Mouse (Mus musculus): ENCODE results near the gene Tradd. TPM values are rescaled to one million over a fixed set of nuclear protein-coding genes. Genes with fewer than 3 reads are reported as not detected.

The Tradd gene
- polyA plus RNA-seq (2016; fragmentation: Nextera tagmentation; extraction: Ambion mirVana), result 18.7 and 21.2 TPM in 2 replicates

GRCm38 (mm10) chr8:105264024-105264982, at the start of gene Tradd, which contains the start of gene Fbxl8:
Gene Tradd, minus strand, starts transcription at chr8:105264609.
Gene Fbxl8, plus strand, starts transcription at chr8:105264648.
- no peak within 1 kb of the TSS for H3K27ac ChIP-seq
- H3K4me1 ChIP-seq, result peaks cover 28% of the 10 kb centered on the region
- peaks cover 6% of the 10 kb centered on the region; the same call in 1 of the 2 replicates for H3K9me3 ChIP-seq
- peaks cover 90% of the 10 kb centered on the region for H3K27me3 ChIP-seq (replicated peaks)
- H3K36me3 ChIP-seq, result no peaks in the 10 kb centered on the region
- WGBS, result under 1% methylated on average over 54 of the region's 54 CpGs
- peak; percentile 22; the same call in 1 of the 2 replicates for ATAC-seq (ENCODE audit: low FRiP score, low read depth)
- H3K4me3 ChIP-seq, result peak within 1 kb of the TSS; percentile 59
- H3K4me2 ChIP-seq (replicated peaks), result peak within 1 kb of the TSS; percentile 94
- peak within 1 kb of the TSS; percentile 64 for H3K9ac ChIP-seq

- Histone ChIP-seq H3K27me3 (replicated peaks) (no peaks in the 10 kb centered on the region), H3K9ac (no peak overlapping the region), H3K4me1 (no peaks in the 10 kb centered on the region), H3K4me2 (replicated peaks) (no peak overlapping the region), H3K36me3 (peaks cover 77% of the 10 kb centered on the region), H3K9me3 (no peaks in the 10 kb centered on the region), H3K4me3 (no peak overlapping the region), H3K27ac (no peak overlapping the region)
- no peak for ATAC-seq (ENCODE audit: low FRiP score, low read depth)
- 86% methylated on average over 9 of the region's 9 CpGs for WGBS
Observed at GRCm38 (mm10) chr8:105313622-105314402, 49.4 kb upstream of the Tradd start.

DNA sequence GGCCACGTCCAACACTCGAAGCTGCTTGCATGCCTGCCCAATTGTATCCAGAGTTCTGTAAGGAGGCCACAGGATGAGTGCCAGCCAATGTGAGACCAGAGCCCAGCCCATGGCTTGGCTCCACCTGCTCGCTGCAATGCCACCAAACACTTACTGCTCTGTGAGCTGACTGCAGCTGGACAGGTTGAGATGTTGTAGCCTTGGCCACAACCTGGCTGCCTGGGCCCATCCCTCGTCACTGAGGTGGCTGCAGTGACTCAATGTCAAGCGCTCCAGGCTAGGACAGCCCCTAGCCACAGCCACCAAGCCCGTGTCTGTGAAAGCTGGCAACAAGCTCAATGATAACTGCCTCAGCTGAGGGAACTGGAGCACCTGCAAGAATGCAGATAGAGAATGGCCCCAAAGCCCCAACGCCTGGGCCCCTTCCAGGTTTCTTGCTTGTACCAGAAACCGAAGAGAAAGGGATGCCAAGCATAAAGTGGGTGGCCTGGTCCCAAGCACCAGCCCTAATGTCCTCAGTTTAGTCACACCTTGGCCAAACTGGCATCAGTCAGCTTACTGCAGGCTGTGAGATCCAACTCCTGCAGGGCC, 48.6 kb upstream of the Tradd start:
- WGBS, result 93% methylated on average over 8 of the region's 8 CpGs
- no peak for ATAC-seq (ENCODE audit: low FRiP score, low read depth)
- Histone ChIP-seq H3K27me3 (replicated peaks) (no peaks in the 10 kb centered on the region), H3K9ac (no peak overlapping the region), H3K4me3 (no peak overlapping the region), H3K4me1 (no peaks in the 10 kb centered on the region), H3K27ac (no peak overlapping the region), H3K9me3 (no peaks in the 10 kb centered on the region), H3K36me3 (peaks cover 79% of the 10 kb centered on the region), H3K4me2 (replicated peaks) (no peak overlapping the region)

GRCm38 (mm10) chr8:105311718-105312117, 47.3 kb upstream of the Tradd start:
- no peaks in the 10 kb centered on the region for H3K27me3 ChIP-seq (replicated peaks)
- ATAC-seq (ENCODE audit: low FRiP score, low read depth), result no peak
- H3K4me2 ChIP-seq (replicated peaks), result no peak overlapping the region
- H3K4me1 ChIP-seq, result no peaks in the 10 kb centered on the region
- no peak overlapping the region for H3K27ac ChIP-seq
- no peak overlapping the region for H3K9ac ChIP-seq
- 76% methylated on average over 1 of the region's 1 CpGs for WGBS
- peaks cover 86% of the 10 kb centered on the region for H3K36me3 ChIP-seq
- H3K9me3 ChIP-seq, result no peaks in the 10 kb centered on the region
- no peak overlapping the region for H3K4me3 ChIP-seq

- H3K4me3 ChIP-seq, result no peak overlapping the region
- H3K4me2 ChIP-seq (replicated peaks), result no peak overlapping the region
- H3K27ac ChIP-seq, result no peak overlapping the region
- no peaks in the 10 kb centered on the region for H3K27me3 ChIP-seq (replicated peaks)
- WGBS, result 87% methylated on average over 8 of the region's 8 CpGs
- no peak overlapping the region for H3K9ac ChIP-seq
- H3K9me3 ChIP-seq, result no peaks in the 10 kb centered on the region
- no peak for ATAC-seq (ENCODE audit: low FRiP score, low read depth)
- H3K36me3 ChIP-seq, result peaks cover 73% of the 10 kb centered on the region
- peaks cover 11% of the 10 kb centered on the region for H3K4me1 ChIP-seq
Observed at GRCm38 (mm10) chr8:105310118-105310517, 45.7 kb upstream of the Tradd start.

- WGBS, result 81% methylated on average over 15 of the region's 15 CpGs
- H3K9me3 ChIP-seq, result no peaks in the 10 kb centered on the region
- H3K9ac ChIP-seq, result no peak overlapping the region
- ATAC-seq (ENCODE audit: low FRiP score, low read depth), result no peak
- H3K4me2 ChIP-seq (replicated peaks), result no peak overlapping the region
- no peaks in the 10 kb centered on the region for H3K27me3 ChIP-seq (replicated peaks)
- H3K27ac ChIP-seq, result no peak overlapping the region
- H3K36me3 ChIP-seq, result peaks cover 72% of the 10 kb centered on the region
- peaks cover 11% of the 10 kb centered on the region for H3K4me1 ChIP-seq
- H3K4me3 ChIP-seq, result no peak overlapping the region
Observed at GRCm38 (mm10) chr8:105309142-105309847, 44.9 kb upstream of the Tradd start.

- H3K4me2 ChIP-seq (replicated peaks), result no peak overlapping the region
- ATAC-seq (ENCODE audit: low FRiP score, low read depth), result no peak
- no peaks in the 10 kb centered on the region for H3K27me3 ChIP-seq (replicated peaks)
- H3K36me3 ChIP-seq, result peaks cover 72% of the 10 kb centered on the region
- no peak overlapping the region for H3K27ac ChIP-seq
- H3K4me3 ChIP-seq, result no peak overlapping the region
- H3K4me1 ChIP-seq, result peaks cover 11% of the 10 kb centered on the region
- 93% methylated on average over 10 of the region's 10 CpGs for WGBS
- H3K9me3 ChIP-seq, result no peaks in the 10 kb centered on the region
- H3K9ac ChIP-seq, result no peak overlapping the region
Observed at GRCm38 (mm10) chr8:105308428-105308827, 44.0 kb upstream of the Tradd start.

- Histone ChIP-seq H3K4me2 (replicated peaks) (no peak overlapping the region), H3K9ac (no peak overlapping the region), H3K36me3 (peaks cover 70% of the 10 kb centered on the region), H3K9me3 (no peaks in the 10 kb centered on the region), H3K27me3 (replicated peaks) (no peaks in the 10 kb centered on the region), H3K4me1 (peaks cover 11% of the 10 kb centered on the region), H3K4me3 (no peak overlapping the region), H3K27ac (no peak overlapping the region)
- 96% methylated on average over 13 of the region's 13 CpGs for WGBS
- no peak for ATAC-seq (ENCODE audit: low FRiP score, low read depth)
Observed at GRCm38 (mm10) chr8:105307670-105308069, 43.3 kb upstream of the Tradd start.

GRCm38 (mm10) chr8:105306146-105306691, 41.8 kb upstream of the Tradd start:
- no peaks in the 10 kb centered on the region for H3K27me3 ChIP-seq (replicated peaks)
- H3K9ac ChIP-seq, result no peak overlapping the region
- peaks cover 73% of the 10 kb centered on the region for H3K36me3 ChIP-seq
- no peaks in the 10 kb centered on the region for H3K9me3 ChIP-seq
- 0 out of 2 replicates have a peak overlapping the region, but pooled peaks have one; percentile 7 for H3K4me3 ChIP-seq
- H3K4me2 ChIP-seq (replicated peaks), result peak overlapping the region; percentile 49
- H3K27ac ChIP-seq, result no peak overlapping the region
- ATAC-seq (ENCODE audit: low FRiP score, low read depth), result 0 out of 2 replicates have a peak, but pooled peaks have one; percentile 4
- H3K4me1 ChIP-seq, result peaks cover 11% of the 10 kb centered on the region
- WGBS, result 61% methylated on average over 5 of the region's 5 CpGs

GRCm38 (mm10) chr8:105305211-105306145, 41.1 kb upstream of the Tradd start, which contains the start of gene Elmo3:
Gene Elmo3, plus strand, starts transcription at chr8:105305601.
- H3K4me1 ChIP-seq, result peaks cover 11% of the 10 kb centered on the region
- H3K27ac ChIP-seq, result no peak within 1 kb of the TSS
- no peaks in the 10 kb centered on the region for H3K9me3 ChIP-seq
- 10% methylated on average over 30 of the region's 30 CpGs for WGBS
- H3K27me3 ChIP-seq (replicated peaks), result no peaks in the 10 kb centered on the region
- ATAC-seq (ENCODE audit: low FRiP score, low read depth), result peak; percentile 51
- peak within 1 kb of the TSS; percentile 45 for H3K9ac ChIP-seq
- peak within 1 kb of the TSS; percentile 7; the same call in 1 of the 2 replicates for H3K4me3 ChIP-seq
- H3K4me2 ChIP-seq (replicated peaks), result peak within 1 kb of the TSS; percentile 49
- H3K36me3 ChIP-seq, result peaks cover 78% of the 10 kb centered on the region
